Mouse (Mus musculus) hematopoietic stem cell, adult 5-6 weeks (primary cell): ENCODE measurements at regions not wholly inside any gene's neighbourhood (a gene's known extent, or its start where the extent isn't known, plus 50 kb on each side); places are given as distances from the start of the nearest gene placed in this dataset.

Source experiments
- ATAC-seq, 2 experiments: fragments of 125-278 bp in 1 of 2; replicated peaks in 1 of 2; 2 replicates each; pipeline ENCODE4 v1.8.0; 2016 to 2017; ENCODE audit warnings: inconsistent platforms in 2 of 2, mild to moderate bottlenecking in 2 of 2, moderate number of reproducible peaks in 2 of 2, low read depth in 1 of 2, moderate TSS enrichment in 1 of 2; ENCODE audit not compliant: low FRiP score in 2 of 2, poor library complexity in 2 of 2, severe bottlenecking in 2 of 2, insufficient read depth in 1 of 2, low TSS enrichment in 1 of 2

DNA sequence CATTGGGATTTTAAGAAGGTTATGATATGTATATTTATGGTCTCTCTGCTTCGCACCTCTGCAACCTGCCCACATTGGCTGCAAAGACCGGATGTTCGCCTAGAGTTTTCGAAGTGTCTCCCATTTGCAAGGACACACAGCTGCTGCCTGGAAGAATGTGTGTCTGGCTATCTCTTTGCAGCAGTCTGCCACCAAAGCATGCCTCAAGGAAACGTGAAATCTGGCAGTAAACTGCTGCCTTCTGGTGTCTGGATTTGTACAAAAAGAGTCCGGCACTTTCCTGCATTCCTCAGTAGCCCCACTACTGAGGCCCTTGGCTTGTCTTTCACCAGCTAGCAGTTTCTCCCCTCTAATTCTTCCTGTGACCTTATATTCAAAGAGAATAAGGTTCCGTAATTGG lies 148.5 kb upstream of the Epha4 start:
- no peak for ATAC-seq

DNA sequence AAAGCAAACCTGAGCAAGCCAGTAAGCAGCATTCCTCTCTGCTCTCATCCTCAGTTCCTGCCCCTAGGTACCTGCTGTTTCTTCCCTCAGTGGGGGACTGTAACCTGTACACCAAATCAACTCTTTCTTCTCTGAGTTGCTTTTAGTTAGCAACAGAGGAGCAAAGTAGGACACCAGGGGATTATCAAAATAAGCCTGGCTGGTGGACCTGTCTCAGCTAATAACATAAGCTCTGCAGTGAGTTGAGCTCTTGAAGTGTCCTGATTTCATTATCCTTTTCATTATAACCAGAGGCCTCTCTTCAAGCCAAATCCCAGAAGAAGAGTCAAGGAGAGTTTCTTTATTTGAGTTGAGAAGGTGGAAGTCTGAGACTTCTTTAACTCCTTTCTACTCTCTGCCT lies 145.5 kb upstream of the Epha4 start:
- no peak for ATAC-seq

GRCm38 (mm10) chr1:77637025-77637424 lies 122.1 kb upstream of the Epha4 start:
- ATAC-seq, result no peak

GRCm38 (mm10) chr1:77629496-77630281 lies 114.8 kb upstream of the Epha4 start:
- ATAC-seq, result no peak

GRCm38 (mm10) chr1:77628861-77629260 lies 114.0 kb upstream of the Epha4 start:
- no peak for ATAC-seq

GRCm38 (mm10) chr1:77617490-77617889 lies 102.6 kb upstream of the Epha4 start:
- ATAC-seq, result no peak

DNA sequence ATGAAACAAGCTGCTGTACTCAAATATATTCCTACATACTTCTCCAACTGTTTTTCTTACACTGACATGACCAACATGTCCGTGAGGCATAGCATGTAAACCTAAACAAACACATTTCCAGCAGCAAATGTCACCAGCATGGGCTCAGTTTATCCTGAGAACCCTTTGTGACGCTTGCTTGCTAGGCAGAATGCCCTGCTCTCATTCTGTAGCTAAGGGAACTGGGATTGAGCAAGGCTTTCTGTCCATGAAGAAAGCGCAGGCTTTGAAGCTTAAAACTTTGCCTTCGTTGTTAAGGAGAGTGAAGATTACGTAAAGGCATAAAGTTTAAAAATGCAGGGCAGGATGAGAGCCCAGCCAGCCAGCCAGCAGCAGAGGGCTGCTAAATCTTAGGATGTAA lies 85.6 kb upstream of the Epha4 start:
- ATAC-seq, result no peak

- no peak for ATAC-seq
Observed at GRCm38 (mm10) chr1:77592649-77593048, 77.8 kb upstream of the Epha4 start.

DNA sequence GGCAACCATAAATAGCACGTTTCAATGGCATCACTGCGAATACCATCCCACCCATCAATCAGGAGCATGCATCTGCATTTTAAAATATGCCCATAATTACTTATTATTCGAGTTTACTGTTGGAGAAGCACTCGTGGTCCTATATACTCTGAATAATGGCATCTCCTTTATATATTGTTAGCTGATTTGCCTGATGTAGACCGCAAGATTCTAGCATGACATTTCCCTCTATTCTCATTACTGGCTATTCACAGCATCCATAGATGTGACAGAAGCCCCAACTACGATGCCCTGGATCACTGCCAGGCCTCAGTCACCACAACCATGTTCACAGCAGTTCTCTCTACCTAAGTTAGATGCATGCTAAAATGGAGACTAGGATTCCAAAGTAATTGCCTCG lies 77.4 kb upstream of the Epha4 start:
- ATAC-seq, result no peak

DNA sequence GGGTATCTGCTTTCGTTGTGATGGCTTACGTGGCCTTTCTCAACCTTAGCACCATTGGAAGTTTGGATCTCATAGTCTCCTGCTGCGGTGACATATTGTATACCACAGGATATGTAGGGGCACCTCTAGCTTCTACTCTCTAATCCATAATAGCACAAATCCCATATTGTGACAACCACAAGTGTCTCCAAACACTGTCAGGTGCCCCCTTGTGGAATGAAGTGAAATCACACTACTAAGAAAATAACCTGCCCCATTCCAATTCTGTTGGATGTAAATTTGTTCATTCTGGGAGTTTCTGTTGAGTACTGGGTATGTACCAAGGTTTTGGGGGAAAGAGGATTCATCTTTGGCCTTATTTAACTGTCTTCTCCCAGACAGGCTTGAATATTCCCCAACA lies 74.5 kb upstream of the Epha4 start:
- ATAC-seq, result no peak

DNA sequence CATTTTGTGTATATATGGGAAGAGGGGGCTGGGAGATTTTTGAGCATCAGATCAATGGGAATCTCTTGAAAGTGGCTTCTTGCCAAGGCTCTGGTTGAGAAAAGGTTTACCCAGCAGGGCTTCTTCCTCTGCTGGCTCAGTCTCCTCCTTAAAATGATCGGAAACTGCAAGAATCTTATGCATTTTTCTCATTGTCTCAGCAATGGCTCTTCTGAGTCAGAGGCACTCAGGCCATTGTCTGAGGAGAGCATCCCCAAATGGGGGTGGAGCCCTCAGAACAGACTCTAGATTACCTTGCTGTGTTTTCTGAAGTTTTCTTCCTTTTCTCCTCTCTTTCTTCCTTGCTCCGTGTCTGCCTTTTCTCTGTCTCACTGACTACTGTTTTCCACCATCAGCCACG lies 70.6 kb upstream of the Epha4 start:
- no peak for ATAC-seq

DNA sequence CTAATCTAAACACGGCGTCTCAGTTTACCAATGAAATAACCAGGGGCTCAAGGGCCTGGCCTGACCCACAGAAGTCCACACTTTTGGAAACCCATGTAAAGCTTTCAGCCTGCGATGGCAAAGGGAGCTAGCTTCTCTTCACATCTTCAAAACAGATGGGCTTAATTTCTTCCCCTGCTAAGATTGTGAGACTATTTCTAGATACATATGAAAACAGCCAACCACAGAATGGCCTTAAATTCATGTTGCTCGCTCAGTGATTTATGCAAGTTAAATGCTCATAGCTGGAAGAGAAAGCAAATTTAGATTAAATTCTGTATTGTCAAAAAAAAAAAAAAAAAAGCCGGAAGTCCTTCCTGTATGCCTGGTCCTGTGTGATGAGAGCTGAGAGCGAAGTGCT lies 53.2 kb upstream of the Epha4 start:
- ATAC-seq, result no peak

- no peak for ATAC-seq
Observed at GRCm38 (mm10) chr1:77567657-77568056, 52.8 kb upstream of the Epha4 start.
